Mouse (Mus musculus) midbrain, postnatal 0 days (tissue): ENCODE data around the gene Kcnc1. TPM values are rescaled to one million over a fixed set of nuclear protein-coding genes. Genes with fewer than 3 reads are reported as not detected.

Source experiments
- ATAC-seq: fragments of 200-750 bp; cut with Nextera tagmentation; 2 replicates; pipeline ENCODE4 v1.8.0; 2017; ENCODE audit warnings: moderate number of reproducible peaks, mild to moderate bottlenecking, moderate TSS enrichment, moderate library complexity; ENCODE audit not compliant: low FRiP score
- DNase-seq: peaks from one replicate; pipeline ENCODE4 v3.0.0-alpha.2; 2015; ENCODE audit warnings: low spot score
- H3K27ac ChIP-seq: fragments of 300-500 bp; sonication (generic); 2 replicates; pipeline ENCODE4 v1.5.1; 2014; ENCODE audit warnings: low read depth, mild to moderate bottlenecking, low read length, mixed read lengths
- H3K27me3 ChIP-seq: fragments of 300-500 bp; sonication (generic); 2 replicates; pipeline ENCODE4 v1.6.1; 2014; ENCODE audit warnings: low read length, control low read depth, mixed read lengths; ENCODE audit not compliant: insufficient read depth
- H3K36me3 ChIP-seq: fragments of 300-500 bp; sonication (generic); 2 replicates; pipeline ENCODE4 v1.6.1; 2014; ENCODE audit warnings: low read length, control low read depth, mixed read lengths; ENCODE audit not compliant: insufficient read depth
- H3K4me1 ChIP-seq: fragments of 300-500 bp; sonication (generic); 2 replicates; pipeline ENCODE4 v1.6.1; 2014; ENCODE audit warnings: mild to moderate bottlenecking, control low read depth, antibody characterized with exemption, low read length, mixed read lengths; ENCODE audit not compliant: insufficient read depth
- H3K4me2 ChIP-seq: fragments of 300-500 bp; sonication (generic); 2 replicates; pipeline ENCODE4 v1.6.1; 2014; ENCODE audit warnings: low read depth, mild to moderate bottlenecking, low read length, mixed read lengths; ENCODE audit not compliant: poor library complexity, severe bottlenecking
- H3K4me3 ChIP-seq: fragments of 300-500 bp; sonication (generic); 2 replicates; pipeline ENCODE4 v1.5.1; 2014; ENCODE audit warnings: low read depth, mild to moderate bottlenecking, low read length, moderate library complexity
- H3K9ac ChIP-seq: fragments of 300-500 bp; sonication (generic); replicated peaks from 2 replicates; pipeline ENCODE4 v1.6.1; 2014; ENCODE audit warnings: mild to moderate bottlenecking, low read length, moderate library complexity, mixed read lengths; ENCODE audit not compliant: poor library complexity, severe bottlenecking
- H3K9me3 ChIP-seq: fragments of 300-500 bp; sonication (generic); 2 replicates; pipeline ENCODE4 v1.6.1; 2016; ENCODE audit warnings: low read length, control low read depth
- CTCF ChIP-seq: IDR thresholded peaks from 2 replicates; pipeline ENCODE4 v1.5.1; 2016; ENCODE audit warnings: antibody characterized with exemption, mild to moderate bottlenecking
- WGBS: fragments of 180-500 bp; shearing (Covaris S2); extraction: QIAGEN DNeasy Blood & Tissue Kit; methylation state at CpG from one replicate; pipeline ENCODE4 v1.1.7; 2014; 5-methylcytosine and 5-hydroxymethylcytosine counted together
- polyA plus RNA-seq: library from polyadenylated mRNA; unstranded; fragments of >200 nt; fragmentation: Nextera tagmentation; extraction: Ambion mirVana; gene quantifications from 2 replicates; pipeline ENCODE4 v1.2.1, GENCODE M21; 2015
- total RNA-seq: library from RNA; depleted of rRNA; stranded (reverse); fragments of >200 nt; gene quantifications from 2 replicates; pipeline ENCODE4 v1.2.3, GENCODE M21; 2014

The Kcnc1 gene
- total and polyA plus RNA-seq, 2 experiments from 2014 or later, result 24.0 to 44.9 TPM

DNA sequence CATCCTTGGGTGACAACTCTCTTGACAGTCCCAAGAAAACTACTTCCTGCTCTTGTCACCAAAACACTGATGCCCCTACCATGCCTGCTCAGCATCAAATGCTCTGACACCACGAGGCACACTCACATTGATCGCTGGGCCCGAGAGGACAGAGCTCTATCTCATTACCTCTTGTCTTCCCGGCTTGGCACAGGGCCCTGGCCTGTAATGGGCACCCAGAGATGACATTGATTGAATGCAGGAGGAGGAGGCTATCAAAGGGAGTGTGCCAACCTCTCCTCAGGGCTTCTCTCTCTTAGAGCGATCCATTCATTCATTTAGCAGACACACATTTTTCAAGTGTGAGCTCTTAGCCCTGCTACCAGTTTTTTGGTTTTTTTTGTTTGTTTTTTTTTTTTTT lies 79.2 kb downstream of the Kcnc1 start:
- WGBS, result 73% methylated on average over 5 of the region's 5 CpGs
- Histone ChIP-seq H3K9ac (no peak overlapping the region), H3K36me3 (no peaks in the 10 kb centered on the region), H3K9me3 (no peaks in the 10 kb centered on the region), H3K27ac (no peak overlapping the region), H3K4me3 (no peak overlapping the region), H3K27me3 (no peaks in the 10 kb centered on the region), H3K4me2 (no peak overlapping the region), H3K4me1 (peaks cover 12% of the 10 kb centered on the region; the same call in 1 of the 2 replicates)
- DNase-seq (peak; percentile 71), ATAC-seq (no peak)
- no peak for TF ChIP-seq CTCF

DNA sequence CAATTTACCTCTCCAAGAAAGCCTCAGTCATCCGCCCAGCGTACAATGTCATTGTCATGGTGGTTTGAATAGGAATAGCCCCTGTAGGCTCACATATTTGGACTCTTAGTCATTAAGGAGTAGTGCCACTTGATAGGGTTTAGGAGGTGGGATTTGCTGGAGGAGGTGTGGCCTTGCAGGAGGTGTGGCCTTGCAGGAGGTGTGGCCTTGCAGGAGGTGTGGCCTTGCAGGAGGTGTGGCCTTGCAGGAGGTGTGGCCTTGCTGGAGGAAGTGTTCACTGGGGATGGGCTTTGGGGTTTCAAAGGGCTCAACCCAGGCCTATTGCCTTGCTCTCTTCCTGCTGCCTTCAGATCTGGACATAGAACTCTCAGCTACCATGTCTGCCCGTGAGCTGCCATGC lies 81.2 kb downstream of the Kcnc1 start:
- Histone ChIP-seq H3K36me3 (no peaks in the 10 kb centered on the region), H3K27me3 (no peaks in the 10 kb centered on the region), H3K4me1 (peaks cover 12% of the 10 kb centered on the region; the same call in 1 of the 2 replicates), H3K9me3 (no peaks in the 10 kb centered on the region), H3K4me3 (no peak overlapping the region), H3K27ac (no peak overlapping the region), H3K4me2 (no peak overlapping the region), H3K9ac (no peak overlapping the region)
- ATAC-seq (no peak), DNase-seq (no peak)
- WGBS, result 93% methylated on average over 3 of the region's 3 CpGs
- TF ChIP-seq CTCF, result no peak

DNA sequence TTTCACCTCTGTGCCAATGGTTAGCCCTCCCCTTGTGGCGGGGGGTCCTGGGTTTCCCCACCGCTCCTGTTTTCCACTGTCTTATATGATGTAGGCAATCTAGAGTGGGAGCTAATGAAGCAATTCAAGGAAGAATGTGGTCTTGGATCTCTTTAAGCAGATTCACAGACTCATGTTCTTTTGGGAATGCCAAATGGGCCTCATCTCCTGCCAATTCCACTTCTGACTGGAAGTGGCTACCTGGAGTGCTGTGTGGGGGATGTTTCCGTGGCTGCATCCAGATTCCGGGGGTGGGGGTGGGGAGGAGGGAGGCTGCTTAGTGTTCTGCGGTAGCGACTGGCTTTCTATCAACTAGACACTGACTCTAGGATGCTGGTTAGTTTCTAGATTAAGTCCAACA lies 83.5 kb downstream of the Kcnc1 start:
- Histone ChIP-seq H3K9me3 (no peaks in the 10 kb centered on the region), H3K9ac (no peak overlapping the region), H3K4me3 (no peak overlapping the region), H3K27ac (no peak overlapping the region), H3K4me2 (no peak overlapping the region), H3K27me3 (no peaks in the 10 kb centered on the region), H3K36me3 (no peaks in the 10 kb centered on the region), H3K4me1 (no peaks in the 10 kb centered on the region)
- DNase-seq, result no peak
- ATAC-seq, result no peak
- WGBS, result 75% methylated on average over 6 of the region's 6 CpGs
- TF ChIP-seq CTCF, result no peak

DNA sequence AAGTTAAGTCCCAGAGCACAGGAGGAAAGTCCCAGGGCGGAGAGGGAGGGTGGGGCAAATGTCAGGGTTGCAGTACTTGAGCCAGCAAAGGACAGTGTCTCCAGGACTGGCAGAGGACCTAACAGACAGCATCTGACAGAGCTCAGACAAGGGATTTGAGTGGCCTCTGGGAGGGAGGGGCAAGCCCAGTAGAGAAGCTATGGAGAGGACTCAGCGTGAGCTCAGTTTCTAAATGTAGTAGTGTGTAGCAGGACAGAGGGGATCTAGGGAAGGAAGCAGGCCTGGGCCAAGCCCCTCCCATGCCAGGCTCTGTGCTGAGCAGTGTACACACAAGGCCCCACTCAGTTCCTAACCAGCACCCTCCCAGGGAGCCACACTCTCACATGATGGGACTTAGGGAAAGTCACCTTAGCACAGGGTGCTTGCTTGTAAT lies 85.8 kb downstream of the Kcnc1 start:
- DNase-seq, result no peak
- Histone ChIP-seq H3K9ac (no peak overlapping the region), H3K27ac (no peak overlapping the region), H3K27me3 (no peaks in the 10 kb centered on the region), H3K4me3 (no peak overlapping the region), H3K4me2 (no peak overlapping the region), H3K36me3 (no peaks in the 10 kb centered on the region), H3K9me3 (no peaks in the 10 kb centered on the region), H3K4me1 (no peaks in the 10 kb centered on the region)
- no peak for TF ChIP-seq CTCF
- no peak for ATAC-seq
- 63% methylated on average over 2 of the region's 2 CpGs for WGBS

DNA sequence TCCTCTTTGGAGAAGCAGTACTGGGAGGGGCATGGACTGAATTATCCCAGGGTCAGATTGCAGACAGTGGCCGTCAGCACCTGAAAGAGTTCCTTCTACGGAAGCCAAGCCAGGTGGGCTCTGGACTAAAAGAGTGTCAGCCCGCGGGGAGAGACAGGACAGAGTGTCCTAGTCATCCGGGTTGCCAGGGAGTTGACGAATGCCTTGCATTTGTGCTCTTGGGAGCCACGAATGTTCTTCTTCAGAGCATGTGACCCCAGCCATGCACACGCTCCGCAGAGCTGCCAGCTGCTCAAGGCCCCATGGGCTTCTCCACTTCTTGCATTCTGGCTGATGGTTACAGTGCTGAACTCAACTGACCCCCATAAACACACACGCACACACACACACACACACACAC lies 86.8 kb downstream of the Kcnc1 start:
- TF ChIP-seq CTCF, result no peak
- H3K9ac ChIP-seq, result no peak overlapping the region
- no peaks in the 10 kb centered on the region for H3K9me3 ChIP-seq
- H3K4me3 ChIP-seq, result no peak overlapping the region
- H3K4me2 ChIP-seq, result no peak overlapping the region
- no peak for ATAC-seq
- H3K4me1 ChIP-seq, result no peaks in the 10 kb centered on the region
- no peaks in the 10 kb centered on the region for H3K36me3 ChIP-seq
- H3K27me3 ChIP-seq, result no peaks in the 10 kb centered on the region
- 71% methylated on average over 10 of the region's 10 CpGs for WGBS
- no peak overlapping the region for H3K27ac ChIP-seq
- peak; percentile 36 for DNase-seq

DNA sequence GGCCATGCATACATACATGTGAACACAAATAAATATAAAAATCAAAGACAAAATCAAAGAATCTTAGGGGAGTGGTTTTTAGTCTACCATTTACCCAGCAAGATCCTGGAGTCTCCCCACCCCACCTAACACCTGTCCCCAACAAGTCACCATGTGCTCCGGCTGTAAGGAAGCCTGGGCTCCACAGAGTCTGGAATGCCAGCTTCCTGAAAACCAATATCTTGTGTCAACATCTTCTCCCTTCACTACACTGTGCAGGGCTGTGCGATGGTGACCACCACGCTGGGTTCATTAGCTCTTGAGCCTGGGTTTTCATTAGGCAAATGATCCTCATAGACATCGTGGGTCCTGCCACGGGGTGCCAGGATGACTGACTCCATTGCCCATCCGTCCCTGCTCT lies 87.9 kb downstream of the Kcnc1 start:
- no peak overlapping the region for H3K4me2 ChIP-seq
- H3K27me3 ChIP-seq, result no peaks in the 10 kb centered on the region
- TF ChIP-seq CTCF, result no peak
- WGBS, result 89% methylated on average over 6 of the region's 6 CpGs
- H3K27ac ChIP-seq, result 0 out of 2 replicates have a peak overlapping the region, but pooled peaks have one; percentile 3
- ATAC-seq (no peak), DNase-seq (no peak)
- H3K9me3 ChIP-seq, result no peaks in the 10 kb centered on the region
- H3K36me3 ChIP-seq, result no peaks in the 10 kb centered on the region
- H3K9ac ChIP-seq, result no peak overlapping the region
- H3K4me1 ChIP-seq, result no peaks in the 10 kb centered on the region
- H3K4me3 ChIP-seq, result no peak overlapping the region
